Mouse (Mus musculus): ENCODE measurements around the gene Cped1. TPM values are rescaled to one million over a fixed set of nuclear protein-coding genes. Genes with fewer than 3 reads are reported as not detected.

Cped1 gene
- total and polyA plus RNA-seq, 2 experiments from 2014 or later: 2.5 to 4.4 TPM

DNA sequence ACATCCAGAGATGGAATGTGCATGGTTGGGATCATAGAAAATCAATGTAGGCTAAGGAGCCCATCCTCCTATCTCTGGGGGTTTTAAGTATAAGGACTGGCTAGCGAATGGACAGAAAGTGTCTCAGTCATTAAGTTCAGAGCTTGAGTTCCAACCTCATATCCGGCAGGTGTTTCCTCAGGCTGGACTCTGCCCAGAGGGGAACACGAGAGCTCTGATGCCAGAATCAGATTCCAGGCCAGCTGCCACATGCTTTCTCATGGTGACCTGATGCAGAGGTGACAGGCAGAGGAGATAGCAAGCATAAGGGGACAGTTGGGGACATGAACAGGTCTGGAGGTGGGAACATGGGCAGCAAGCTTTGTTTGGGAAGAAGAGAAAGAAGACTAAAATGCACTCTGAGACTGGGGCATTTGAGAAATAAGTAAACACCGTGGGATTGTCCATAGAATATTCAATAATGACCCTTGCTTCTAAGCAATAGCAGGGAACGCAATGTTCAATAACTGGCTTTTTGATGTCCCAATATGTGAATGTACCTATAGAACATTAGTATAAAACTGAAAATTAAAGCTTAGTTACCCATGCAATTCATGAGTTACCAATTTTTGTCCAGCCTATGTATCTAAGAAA lies 15.7 kb downstream of the Cped1 start:
- no peaks in the 10 kb centered on the region for H3K27me3 ChIP-seq (ENCODE audit: insufficient read depth, low read length)
- ATAC-seq (ENCODE audit: low FRiP score): no peak
- H3K4me3 ChIP-seq (ENCODE audit: low read depth, low read length): no peak overlapping the region
- no peak for DNase-seq (ENCODE audit: low spot score)
- 95% methylated on average over 5 of the region's 5 CpGs for WGBS
- no peak overlapping the region for H3K27ac ChIP-seq (ENCODE audit: low read depth, low read length)
- H3K4me1 ChIP-seq (ENCODE audit: insufficient read depth, low read length): no peaks in the 10 kb centered on the region
- H3K4me2 ChIP-seq (ENCODE audit: low read depth, low read length, poor library complexity, severe bottlenecking): no peak overlapping the region
- no peaks in the 10 kb centered on the region for H3K9me3 ChIP-seq (ENCODE audit: low read length)
- no peak overlapping the region for H3K9ac ChIP-seq (replicated peaks; ENCODE audit: low read length, poor library complexity, severe bottlenecking)
- no peaks in the 10 kb centered on the region for H3K36me3 ChIP-seq (ENCODE audit: insufficient read depth, low read length)
- no peak for TF ChIP-seq CTCF (IDR thresholded peaks at IDR 0.05)

DNA sequence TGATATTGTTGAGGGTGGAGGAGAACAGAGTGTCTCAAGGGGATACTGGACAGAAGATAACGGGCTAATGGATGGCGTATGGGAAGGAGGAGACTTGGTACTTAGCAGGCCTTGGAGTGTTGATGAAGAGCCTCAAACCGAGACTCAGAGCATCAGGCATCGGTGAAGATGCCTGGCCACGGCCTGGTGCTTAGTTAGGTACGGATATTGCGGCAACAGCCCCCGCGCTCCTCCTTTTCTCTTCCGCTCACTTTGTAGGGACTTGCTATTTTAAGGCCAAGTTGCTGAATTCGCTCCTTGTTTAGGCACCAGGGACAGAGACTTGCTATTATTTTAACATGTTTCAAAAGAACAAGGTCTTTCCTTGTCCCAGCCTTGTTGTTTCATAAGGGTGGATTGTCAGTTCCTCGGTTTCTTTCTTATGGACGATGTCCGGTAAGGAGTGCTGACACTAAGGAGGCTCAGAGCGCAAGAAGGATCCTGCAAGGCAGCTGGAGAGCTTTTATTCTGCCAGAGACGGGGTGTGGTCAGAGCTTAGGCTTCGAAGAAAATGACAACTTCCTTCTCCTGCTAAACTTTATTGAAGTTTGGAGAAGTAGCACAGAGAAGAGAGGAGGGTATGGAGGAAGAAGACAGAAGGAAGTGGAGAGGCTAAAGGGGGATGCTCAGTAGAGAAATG lies 16.9 kb downstream of the Cped1 start:
- H3K27me3 ChIP-seq (ENCODE audit: insufficient read depth, low read length): no peaks in the 10 kb centered on the region
- no peaks in the 10 kb centered on the region for H3K4me1 ChIP-seq (ENCODE audit: insufficient read depth, low read length)
- H3K9ac ChIP-seq (replicated peaks; ENCODE audit: low read length, poor library complexity, severe bottlenecking): no peak overlapping the region
- no peak overlapping the region for H3K4me2 ChIP-seq (ENCODE audit: low read depth, low read length, poor library complexity, severe bottlenecking)
- DNase-seq (ENCODE audit: low spot score) (no peak), ATAC-seq (ENCODE audit: low FRiP score) (no peak)
- H3K9me3 ChIP-seq (ENCODE audit: low read length): no peaks in the 10 kb centered on the region
- H3K27ac ChIP-seq (ENCODE audit: low read depth, low read length): no peak overlapping the region
- 40% methylated on average over 17 of the region's 17 CpGs for WGBS
- H3K36me3 ChIP-seq (ENCODE audit: insufficient read depth, low read length): no peaks in the 10 kb centered on the region
- no peak overlapping the region for H3K4me3 ChIP-seq (ENCODE audit: low read depth, low read length)
- no peak for TF ChIP-seq CTCF (IDR thresholded peaks at IDR 0.05)

GRCm38 (mm10) chr6:22003200-22003587 lies 17.5 kb downstream of the Cped1 start:
- H3K36me3 ChIP-seq (ENCODE audit: insufficient read depth, low read length): no peaks in the 10 kb centered on the region
- no peaks in the 10 kb centered on the region for H3K4me1 ChIP-seq (ENCODE audit: insufficient read depth, low read length)
- no peak overlapping the region for H3K9ac ChIP-seq (replicated peaks; ENCODE audit: low read length, poor library complexity, severe bottlenecking)
- H3K9me3 ChIP-seq (ENCODE audit: low read length): no peaks in the 10 kb centered on the region
- no peak overlapping the region for H3K27ac ChIP-seq (ENCODE audit: low read depth, low read length)
- H3K4me3 ChIP-seq (ENCODE audit: low read depth, low read length): no peak overlapping the region
- H3K4me2 ChIP-seq (ENCODE audit: low read depth, low read length, poor library complexity, severe bottlenecking): no peak overlapping the region
- TF ChIP-seq CTCF (IDR thresholded peaks at IDR 0.05): no peak
- H3K27me3 ChIP-seq (ENCODE audit: insufficient read depth, low read length): no peaks in the 10 kb centered on the region
- ATAC-seq (ENCODE audit: low FRiP score): no peak
- DNase-seq (ENCODE audit: low spot score): no peak
- 7% methylated on average over 6 of the region's 6 CpGs for WGBS

- Histone ChIP-seq H3K27me3 (ENCODE audit: insufficient read depth, low read length) (no peaks in the 10 kb centered on the region), H3K36me3 (ENCODE audit: insufficient read depth, low read length) (no peaks in the 10 kb centered on the region), H3K9me3 (ENCODE audit: low read length) (no peaks in the 10 kb centered on the region), H3K4me1 (ENCODE audit: insufficient read depth, low read length) (no peaks in the 10 kb centered on the region), H3K4me3 (ENCODE audit: low read depth, low read length) (no peak overlapping the region), H3K9ac (replicated peaks; ENCODE audit: low read length, poor library complexity, severe bottlenecking) (no peak overlapping the region), H3K4me2 (ENCODE audit: low read depth, low read length, poor library complexity, severe bottlenecking) (no peak overlapping the region), H3K27ac (ENCODE audit: low read depth, low read length) (no peak overlapping the region)
- ATAC-seq (ENCODE audit: low FRiP score) (no peak), DNase-seq (ENCODE audit: low spot score) (no peak)
- WGBS: 85% methylated on average over 10 of the region's 10 CpGs
- TF ChIP-seq CTCF (IDR thresholded peaks at IDR 0.05): no peak
Measured at GRCm38 (mm10) chr6:22003959-22004543, 18.3 kb downstream of the Cped1 start.

DNA sequence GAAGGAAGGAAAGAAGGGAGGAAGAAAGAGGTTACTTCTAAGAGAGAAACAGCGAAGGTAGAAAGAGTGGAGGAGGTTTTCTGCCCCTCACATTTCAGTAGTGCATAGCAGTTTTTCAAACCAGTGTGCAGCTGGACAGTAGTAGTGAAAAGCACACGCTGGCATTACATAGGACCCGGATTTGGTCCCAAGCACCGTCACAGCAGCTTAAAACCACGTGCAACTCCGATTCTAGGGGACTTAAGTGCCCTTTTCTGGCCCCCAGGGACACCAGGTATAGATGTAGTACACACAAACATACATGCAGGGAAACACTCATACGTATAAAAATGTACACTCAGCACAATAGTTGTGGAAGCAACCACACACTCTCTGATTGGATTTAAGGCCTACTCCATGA lies 22.6 kb downstream of the Cped1 start:
- Histone ChIP-seq H3K9me3 (ENCODE audit: low read length) (no peaks in the 10 kb centered on the region), H3K4me3 (ENCODE audit: low read depth, low read length) (no peak overlapping the region), H3K9ac (replicated peaks; ENCODE audit: low read length, poor library complexity, severe bottlenecking) (no peak overlapping the region), H3K27me3 (ENCODE audit: insufficient read depth, low read length) (no peaks in the 10 kb centered on the region), H3K36me3 (ENCODE audit: insufficient read depth, low read length) (no peaks in the 10 kb centered on the region), H3K4me1 (ENCODE audit: insufficient read depth, low read length) (no peaks in the 10 kb centered on the region), H3K27ac (ENCODE audit: low read depth, low read length) (no peak overlapping the region), H3K4me2 (ENCODE audit: low read depth, low read length, poor library complexity, severe bottlenecking) (no peak overlapping the region)
- ATAC-seq (ENCODE audit: low FRiP score): no peak
- WGBS: 90% methylated on average over 7 of the region's 7 CpGs
- DNase-seq (ENCODE audit: low spot score): no peak
- TF ChIP-seq CTCF (IDR thresholded peaks at IDR 0.05): no peak

DNA sequence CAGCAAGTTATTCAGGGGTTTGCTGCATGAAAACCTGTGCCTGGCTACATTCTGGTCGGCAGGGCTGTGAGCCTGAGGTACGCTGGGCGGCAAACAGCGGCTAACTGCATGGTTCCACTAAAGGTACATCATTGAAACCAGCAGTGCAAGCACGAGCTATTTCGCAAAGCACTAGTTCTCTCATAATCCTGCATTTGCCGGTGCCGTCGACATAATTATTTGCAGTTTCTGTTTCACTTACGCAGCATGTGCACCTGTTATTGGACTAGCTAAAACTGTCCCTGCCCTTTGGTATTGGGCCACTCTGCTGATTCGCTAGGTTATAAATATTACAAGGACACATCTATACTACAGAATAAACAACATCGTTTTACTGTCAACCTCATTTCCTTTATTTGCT lies 24.5 kb downstream of the Cped1 start:
- Histone ChIP-seq H3K4me2 (ENCODE audit: low read depth, low read length, poor library complexity, severe bottlenecking) (no peak overlapping the region), H3K36me3 (ENCODE audit: insufficient read depth, low read length) (no peaks in the 10 kb centered on the region), H3K27me3 (ENCODE audit: insufficient read depth, low read length) (no peaks in the 10 kb centered on the region), H3K9me3 (ENCODE audit: low read length) (no peaks in the 10 kb centered on the region), H3K27ac (ENCODE audit: low read depth, low read length) (no peak overlapping the region), H3K9ac (replicated peaks; ENCODE audit: low read length, poor library complexity, severe bottlenecking) (no peak overlapping the region), H3K4me1 (ENCODE audit: insufficient read depth, low read length) (no peaks in the 10 kb centered on the region), H3K4me3 (ENCODE audit: low read depth, low read length) (no peak overlapping the region)
- ATAC-seq (ENCODE audit: low FRiP score): no peak
- DNase-seq (ENCODE audit: low spot score): no peak
- no peak for TF ChIP-seq CTCF (IDR thresholded peaks at IDR 0.05)
- WGBS: 91% methylated on average over 12 of the region's 12 CpGs
